8 mouse cellular contexts compared by ENCODE assay signal in genomic region chr15:99370259-99370691, GRCm38 (mm10). TPM values are rescaled to one million over a fixed set of nuclear protein-coding genes. Genes with fewer than 3 reads are reported as not detected.
DNase-seq lines count a peak whose midpoint lies in the region; ATAC-seq and TF ChIP-seq lines count a peak whose summit lies in the region.

Gene Fmnl3, minus strand, starts transcription at chr15:99370482.

- in situ Hi-C loops in Patski (cut with MboI; ENCODE audit: low pct_unique_long_range_greater_than_20kb) = no loop called here

- peak within 1 kb of the TSS; percentile 74 for H3K4me2 ChIP-seq in hindbrain, embryonic 11.5 days (replicated peaks; ENCODE audit: low read depth, low read length)
- H3K4me2 ChIP-seq in lung, postnatal 0 days (replicated peaks; ENCODE audit: low read depth, low read length) = peak within 1 kb of the TSS; percentile 88

- WGBS in hindbrain, embryonic 11.5 days = 0% methylated on average over 41 of the region's 48 CpGs
- WGBS in lung, postnatal 0 days = under 1% methylated on average over 33 of the region's 48 CpGs

- peak within 1 kb of the TSS; percentile 70 for H3K27ac ChIP-seq in hindbrain, embryonic 11.5 days (ENCODE audit: low read depth, low read length)
- H3K27ac ChIP-seq in lung, postnatal 0 days (ENCODE audit: low read length) = peak within 1 kb of the TSS; percentile 90

- no peaks in the 10 kb centered on the region for H3K36me3 ChIP-seq in hindbrain, embryonic 11.5 days (ENCODE audit: control insufficient read depth, insufficient read depth, low read length)
- no peaks in the 10 kb centered on the region for H3K36me3 ChIP-seq in lung, postnatal 0 days (ENCODE audit: insufficient read depth, low read length)

- no peaks in the 10 kb centered on the region for H3K4me1 ChIP-seq in hindbrain, embryonic 11.5 days (replicated peaks; ENCODE audit: control insufficient read depth, insufficient read depth, low read length)
- H3K4me1 ChIP-seq in lung, postnatal 0 days (ENCODE audit: insufficient read depth, low read depth, low read length) = 0 out of 2 replicates have a peak, but pooled peaks cover 3% of the 10 kb centered on the region

- CTCF ChIA-PET in Patski (lab: Charles Lee) = interaction anchor here (0.9 to 7.8 kb wide), 4 partner anchors 12 to 52 kb away, joined by 3 to 66 read pairs (median 16); no protein-coding TSS in a partner anchor

- H3K9me3 ChIP-seq in hindbrain, embryonic 11.5 days (ENCODE audit: control insufficient read depth, low read length) = no peaks in the 10 kb centered on the region
- H3K9me3 ChIP-seq in lung, postnatal 0 days (ENCODE audit: low read length) = no peaks in the 10 kb centered on the region

- TF ChIP-seq CTCF in Patski (IDR thresholded peaks at IDR 0.05) = peak; percentile 100
- peak; percentile 96 for TF ChIP-seq CTCF in lung, postnatal 0 days (IDR thresholded peaks at IDR 0.05)

- TF ChIP-seq EP300 in lung, postnatal 0 days (IDR thresholded peaks at IDR 0.05) = no peak

- H3K9ac ChIP-seq in hindbrain, embryonic 11.5 days (ENCODE audit: low read depth, low read length) = peak within 1 kb of the TSS; percentile 76
- H3K9ac ChIP-seq in lung, postnatal 0 days (replicated peaks; ENCODE audit: low read depth) = peak within 1 kb of the TSS; percentile 81

- POLR2A ChIA-PET in Patski (lab: Charles Lee) = interaction anchor here (0.9 to 1.3 kb wide), 2 partner anchors 37 to 56 kb away, joined by 3 to 5 read pairs; no protein-coding TSS in a partner anchor

- peak; percentile 59 for DNase-seq in Patski (ENCODE audit: low read depth, low spot score)
- DNase-seq in cerebellum, postnatal 10 days = peak; percentile 99 to 100
- peak; percentile 89 to 96 for DNase-seq in frontal cortex, postnatal 10 days (ENCODE audit: low spot score in 2 of 2)
- DNase-seq in hindbrain, embryonic 11.5 days (ENCODE audit: low spot score) = peak; percentile 97
- peak; percentile 100 for DNase-seq in layer of hippocampus, postnatal 10 days (ENCODE audit: low spot score in 2 of 2)
- peak; percentile 94 for DNase-seq in lung, postnatal 0 days (ENCODE audit: low spot score)
- DNase-seq in ovary, postnatal 10 days (ENCODE audit: low spot score) = peak; percentile 99
- peak; percentile 96 for DNase-seq in thymus, postnatal 0 days (ENCODE audit: low spot score)

- ATAC-seq in Patski = peak; percentile 80
- ATAC-seq in hindbrain, embryonic 11.5 days (ENCODE audit: low FRiP score) = peak; percentile 98
- ATAC-seq in lung, postnatal 0 days = peak; percentile 96

- no peaks in the 10 kb centered on the region for H3K27me3 ChIP-seq in Patski
- no peaks in the 10 kb centered on the region for H3K27me3 ChIP-seq in hindbrain, embryonic 11.5 days (ENCODE audit: control insufficient read depth, insufficient read depth, low read length)
- no peaks in the 10 kb centered on the region for H3K27me3 ChIP-seq in lung, postnatal 0 days (replicated peaks; ENCODE audit: insufficient read depth, low read length)

- H3K4me3 ChIP-seq in hindbrain, embryonic 11.5 days (ENCODE audit: low read depth, low read length) = peak within 1 kb of the TSS; percentile 67
- H3K4me3 ChIP-seq in lung, postnatal 0 days (ENCODE audit: low read depth, low read length) = peak within 1 kb of the TSS; percentile 94

RNA-seq across cellular contexts. Expression of gene Fmnl3, which starts in this region (rescaled TPM):
- 99.2 TPM for polyA plus RNA-seq in Patski (2021)
- 10.5 and 11.4 TPM in 2 replicates for polyA plus RNA-seq in hindbrain, embryonic 11.5 days (2014; fragmentation: Nextera tagmentation; extraction: Ambion mirVana)
- 10 to 100 TPM; 13.8 to 18.0 TPM for total RNA-seq in layer of hippocampus, postnatal 10 days (2021)
- 25.8 and 30.7 TPM in 2 replicates for polyA plus RNA-seq in lung, postnatal 0 days (2015; fragmentation: Nextera tagmentation; extraction: Ambion mirVana)
- 21.2 and 22.3 TPM in 2 replicates for polyA plus RNA-seq in thymus, postnatal 0 days (2015; fragmentation: Nextera tagmentation; extraction: Ambion mirVana)

Comparison
In these comparisons a context has a peak if more than half of its experiments do, and no peak if none do; other contexts are left out.
1. Peak in every context shown above with its lines: DNase-seq, ATAC-seq, H3K4me3 ChIP-seq and H3K27ac ChIP-seq.